Mouse (Mus musculus): ENCODE data around the gene Gtf2f2. TPM values are rescaled to one million over a fixed set of nuclear protein-coding genes. Genes with fewer than 3 reads are reported as not detected.

Gene Gtf2f2
- polyA plus RNA-seq, 1 experiment from 2014 or later: 58.2 TPM

DNA sequence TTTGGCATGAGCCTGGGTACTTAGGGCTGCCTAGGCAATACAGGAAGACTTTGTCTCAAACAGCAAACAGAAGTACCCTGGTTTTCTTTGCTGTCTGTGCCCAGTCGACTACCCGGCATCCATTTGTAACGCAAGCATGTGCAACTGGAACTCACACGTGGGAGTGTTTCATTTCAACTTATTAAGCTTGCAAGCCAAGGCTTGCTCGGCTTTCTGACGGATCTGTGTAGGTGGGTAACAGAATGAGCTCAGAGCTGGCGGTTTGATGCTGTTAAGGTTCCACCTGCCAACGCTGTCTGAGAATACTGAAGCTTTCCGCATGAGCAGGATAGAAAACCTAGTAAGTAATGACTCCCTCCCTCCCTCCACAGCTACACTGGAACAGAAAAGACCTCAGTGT is 118.5 kb downstream of the Gtf2f2 start:
- Histone ChIP-seq H3K27ac (ENCODE audit: low read depth, low read length) (no peak overlapping the region), H3K9me3 (replicated peaks; ENCODE audit: control insufficient read depth, low read length) (no peaks in the 10 kb centered on the region), H3K4me2 (ENCODE audit: low read length) (no peak overlapping the region), H3K9ac (ENCODE audit: low read length) (no peak overlapping the region), H3K4me3 (ENCODE audit: low read depth, low read length) (no peak overlapping the region), H3K27me3 (replicated peaks; ENCODE audit: control insufficient read depth, insufficient read depth, low read length) (no peaks in the 10 kb centered on the region), H3K4me1 (ENCODE audit: control insufficient read depth, insufficient read depth, low read length) (no peaks in the 10 kb centered on the region), H3K36me3 (ENCODE audit: control insufficient read depth, insufficient read depth, low read length) (peaks cover 12% of the 10 kb centered on the region)
- 88% methylated on average over 9 of the region's 9 CpGs for WGBS
- DNase-seq (ENCODE audit: low spot score) (no peak), ATAC-seq (no peak)

DNA sequence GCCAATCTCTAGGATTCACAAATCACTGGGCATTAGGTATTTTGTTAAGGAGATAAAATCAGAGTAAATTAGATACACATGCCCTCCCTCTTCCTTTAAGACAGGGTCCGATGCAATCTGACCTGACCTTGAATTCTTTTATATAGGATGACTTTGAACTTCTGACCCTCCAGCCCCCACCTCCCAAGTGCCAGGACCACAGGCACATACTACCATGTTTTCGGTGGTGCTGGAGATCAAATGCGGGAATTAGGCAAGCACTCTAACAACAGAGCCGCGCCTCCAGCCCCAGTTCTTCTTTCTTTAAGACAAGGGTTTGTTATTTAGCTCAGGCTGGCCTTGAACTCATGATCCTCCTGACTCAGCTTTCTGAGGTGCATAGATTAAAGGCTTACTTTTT is 126.8 kb downstream of the Gtf2f2 start:
- DNase-seq (ENCODE audit: low spot score): no peak
- no peak for ATAC-seq

DNA sequence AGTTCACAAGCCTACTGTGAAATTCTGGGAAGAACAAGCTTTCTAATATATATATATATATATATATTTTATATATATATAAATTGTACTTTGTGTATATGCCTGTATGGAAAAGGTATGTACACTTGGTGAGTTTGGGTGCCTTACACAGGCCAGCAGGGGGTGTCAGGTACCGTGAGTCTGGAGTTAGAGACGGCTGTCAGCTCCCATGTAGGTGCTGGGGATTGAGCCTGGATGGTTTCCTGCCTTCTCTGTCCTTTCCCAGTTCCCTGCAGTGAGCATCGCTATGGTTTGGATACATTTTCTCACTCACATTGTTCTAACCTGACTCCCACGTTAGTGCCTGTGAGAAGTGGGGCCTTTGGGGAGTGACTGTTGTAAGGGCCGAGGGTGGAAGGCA is 127.3 kb downstream of the Gtf2f2 start:
- H3K4me2 ChIP-seq (ENCODE audit: low read length): no peak overlapping the region
- 74% methylated on average over 5 of the region's 5 CpGs for WGBS
- peaks cover 6% of the 10 kb centered on the region; the same call in 1 of the 2 replicates for H3K4me1 ChIP-seq (ENCODE audit: control insufficient read depth, insufficient read depth, low read length)
- H3K27ac ChIP-seq (ENCODE audit: low read depth, low read length): no peak overlapping the region
- no peaks in the 10 kb centered on the region for H3K27me3 ChIP-seq (replicated peaks; ENCODE audit: control insufficient read depth, insufficient read depth, low read length)
- H3K9ac ChIP-seq (ENCODE audit: low read length): no peak overlapping the region
- no peaks in the 10 kb centered on the region for H3K36me3 ChIP-seq (ENCODE audit: control insufficient read depth, insufficient read depth, low read length)
- DNase-seq (ENCODE audit: low spot score) (no peak), ATAC-seq (no peak)
- no peaks in the 10 kb centered on the region for H3K9me3 ChIP-seq (replicated peaks; ENCODE audit: control insufficient read depth, low read length)
- H3K4me3 ChIP-seq (ENCODE audit: low read depth, low read length): no peak overlapping the region

More for the DNA sequence above, 126.8 kb downstream of the Gtf2f2 start:
- WGBS: 88% methylated on average over 5 of the region's 5 CpGs
- H3K4me3 ChIP-seq (ENCODE audit: low read depth, low read length): no peak overlapping the region
- no peaks in the 10 kb centered on the region for H3K27me3 ChIP-seq (replicated peaks; ENCODE audit: control insufficient read depth, insufficient read depth, low read length)
- no peak overlapping the region for H3K9ac ChIP-seq (ENCODE audit: low read length)
- H3K9me3 ChIP-seq (replicated peaks; ENCODE audit: control insufficient read depth, low read length): no peaks in the 10 kb centered on the region
- peaks cover 6% of the 10 kb centered on the region; the same call in 1 of the 2 replicates for H3K4me1 ChIP-seq (ENCODE audit: control insufficient read depth, insufficient read depth, low read length)
- H3K36me3 ChIP-seq (ENCODE audit: control insufficient read depth, insufficient read depth, low read length): no peaks in the 10 kb centered on the region
- H3K27ac ChIP-seq (ENCODE audit: low read depth, low read length): no peak overlapping the region
- H3K4me2 ChIP-seq (ENCODE audit: low read length): no peak overlapping the region

DNA sequence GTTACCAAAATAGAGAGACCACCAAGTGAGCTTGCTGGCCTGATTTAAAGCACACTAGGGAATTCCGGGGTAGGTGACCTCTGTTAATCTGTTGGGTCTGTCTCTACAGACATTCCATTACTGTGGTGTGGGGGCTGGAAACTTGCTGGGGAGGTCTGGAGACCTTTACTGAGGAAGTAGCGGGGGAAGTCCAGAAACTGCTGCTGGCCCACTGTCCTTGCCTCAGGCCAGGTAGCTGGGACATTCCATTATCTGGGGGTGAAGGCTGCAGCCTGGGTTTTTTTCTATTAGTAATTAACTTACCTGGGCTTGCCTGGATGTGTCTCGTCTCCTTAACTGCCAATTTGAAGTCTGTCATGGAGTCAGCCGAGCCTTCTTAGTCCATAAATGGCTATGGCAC is 128.8 kb downstream of the Gtf2f2 start:
- no peaks in the 10 kb centered on the region for H3K27me3 ChIP-seq (replicated peaks; ENCODE audit: control insufficient read depth, insufficient read depth, low read length)
- no peak overlapping the region for H3K9ac ChIP-seq (ENCODE audit: low read length)
- ATAC-seq (no peak), DNase-seq (ENCODE audit: low spot score) (no peak)
- H3K9me3 ChIP-seq (replicated peaks; ENCODE audit: control insufficient read depth, low read length): no peaks in the 10 kb centered on the region
- no peak overlapping the region for H3K4me2 ChIP-seq (ENCODE audit: low read length)
- peaks cover 6% of the 10 kb centered on the region; the same call in 1 of the 2 replicates for H3K4me1 ChIP-seq (ENCODE audit: control insufficient read depth, insufficient read depth, low read length)
- H3K27ac ChIP-seq (ENCODE audit: low read depth, low read length): no peak overlapping the region
- H3K36me3 ChIP-seq (ENCODE audit: control insufficient read depth, insufficient read depth, low read length): no peaks in the 10 kb centered on the region
- WGBS: 40% methylated on average over 4 of the region's 4 CpGs
- H3K4me3 ChIP-seq (ENCODE audit: low read depth, low read length): no peak overlapping the region

DNA sequence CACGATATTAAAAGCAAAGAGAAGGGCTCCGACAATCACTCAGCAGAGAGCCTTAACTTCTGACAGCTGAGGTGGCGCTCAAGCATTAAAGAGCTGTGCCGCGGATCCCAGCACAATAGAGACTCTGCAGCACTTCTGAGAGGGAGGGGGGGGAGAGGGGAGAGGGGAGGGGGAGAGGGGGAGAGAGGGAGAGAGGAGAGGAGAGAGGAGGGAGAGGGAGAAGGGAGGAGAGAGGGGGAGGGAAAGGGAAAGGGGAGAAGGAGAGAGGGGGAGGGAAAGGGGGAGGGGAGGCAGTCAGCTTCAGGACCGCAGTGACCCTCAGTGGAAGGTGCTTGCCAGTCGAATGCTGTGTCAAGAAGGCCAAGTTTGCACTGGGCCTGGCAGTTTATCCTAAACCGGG is 131.7 kb downstream of the Gtf2f2 start:
- Histone ChIP-seq H3K9ac (ENCODE audit: low read length) (no peak overlapping the region; the same call in 1 of the 2 replicates), H3K27ac (ENCODE audit: low read depth, low read length) (no peak overlapping the region), H3K36me3 (ENCODE audit: control insufficient read depth, insufficient read depth, low read length) (no peaks in the 10 kb centered on the region), H3K27me3 (replicated peaks; ENCODE audit: control insufficient read depth, insufficient read depth, low read length) (no peaks in the 10 kb centered on the region), H3K9me3 (replicated peaks; ENCODE audit: control insufficient read depth, low read length) (no peaks in the 10 kb centered on the region), H3K4me3 (ENCODE audit: low read depth, low read length) (no peak overlapping the region), H3K4me2 (ENCODE audit: low read length) (no peak overlapping the region), H3K4me1 (ENCODE audit: control insufficient read depth, insufficient read depth, low read length) (peaks cover 6% of the 10 kb centered on the region; the same call in 1 of the 2 replicates)
- WGBS: 18% methylated on average over 8 of the region's 8 CpGs
- ATAC-seq: peak; percentile 47
- peak; percentile 68 for DNase-seq (ENCODE audit: low spot score)

DNA sequence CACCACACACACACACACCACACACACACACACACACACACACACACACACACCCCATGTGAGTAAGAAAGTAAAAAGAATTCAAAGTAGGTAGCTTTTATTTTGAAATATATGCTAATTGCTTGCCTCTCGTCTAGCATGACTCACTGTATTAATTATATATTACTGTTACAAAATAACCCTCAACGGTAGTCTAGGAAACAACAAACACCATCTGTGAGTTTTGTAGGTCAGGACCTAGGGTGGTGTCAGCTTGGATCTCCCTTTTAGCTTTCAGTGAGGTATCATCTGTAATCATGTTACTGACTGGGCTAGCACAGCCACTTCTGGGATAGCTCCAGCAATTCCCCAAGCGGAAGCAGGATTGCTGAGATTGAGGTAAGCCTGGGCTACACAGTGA is 133.4 kb downstream of the Gtf2f2 start:
- no peak overlapping the region for H3K4me2 ChIP-seq (ENCODE audit: low read length)
- ATAC-seq (peak; percentile 21; the same call in 1 of the 2 replicates), DNase-seq (ENCODE audit: low spot score) (peak; percentile 35)
- H3K9me3 ChIP-seq (replicated peaks; ENCODE audit: control insufficient read depth, low read length): no peaks in the 10 kb centered on the region
- peaks cover 3% of the 10 kb centered on the region; the same call in 1 of the 2 replicates for H3K4me1 ChIP-seq (ENCODE audit: control insufficient read depth, insufficient read depth, low read length)
- 52% methylated on average over 3 of the region's 3 CpGs for WGBS
- no peaks in the 10 kb centered on the region for H3K36me3 ChIP-seq (ENCODE audit: control insufficient read depth, insufficient read depth, low read length)
- H3K27me3 ChIP-seq (replicated peaks; ENCODE audit: control insufficient read depth, insufficient read depth, low read length): no peaks in the 10 kb centered on the region
- no peak overlapping the region for H3K27ac ChIP-seq (ENCODE audit: low read depth, low read length)
- H3K4me3 ChIP-seq (ENCODE audit: low read depth, low read length): no peak overlapping the region
- no peak overlapping the region for H3K9ac ChIP-seq (ENCODE audit: low read length)

DNA sequence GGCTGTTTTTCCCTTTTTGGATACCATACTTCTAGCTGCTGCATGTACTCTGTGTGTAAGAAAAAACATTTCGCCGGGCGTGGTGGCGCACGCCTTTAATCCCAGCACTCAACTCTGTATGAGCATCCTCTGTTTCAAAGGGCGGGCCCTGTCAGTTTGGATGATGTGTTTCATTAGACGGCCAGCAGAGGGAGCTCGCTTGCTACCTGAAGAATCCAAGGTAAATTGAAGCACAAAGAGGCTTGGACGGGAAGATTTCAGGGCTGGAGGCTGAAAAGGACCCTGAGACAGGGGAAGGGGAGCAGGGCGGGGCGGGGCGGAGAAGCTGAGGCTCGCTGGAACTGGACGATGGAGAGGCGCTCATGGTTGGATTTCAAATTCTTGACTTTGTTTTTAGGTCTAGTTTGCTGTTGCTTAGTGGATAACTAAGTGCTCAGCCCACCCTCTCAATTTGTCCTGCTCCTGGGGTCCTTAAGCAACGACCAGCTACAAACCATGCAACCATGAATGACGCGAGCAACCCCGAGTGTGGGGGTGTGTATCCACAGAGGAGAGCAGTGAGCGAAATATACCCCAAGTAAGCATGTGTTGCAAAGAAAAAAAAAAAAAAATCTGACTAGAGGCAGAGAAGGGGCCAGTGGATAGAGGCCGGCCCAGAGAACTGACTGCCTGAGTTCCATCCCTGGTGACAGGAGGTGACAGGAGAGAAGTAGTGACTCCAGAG is 134.2 kb downstream of the Gtf2f2 start:
- ATAC-seq: peak; percentile 64
- Histone ChIP-seq H3K27me3 (replicated peaks; ENCODE audit: control insufficient read depth, insufficient read depth, low read length) (no peaks in the 10 kb centered on the region), H3K27ac (ENCODE audit: low read depth, low read length) (no peak overlapping the region), H3K36me3 (ENCODE audit: control insufficient read depth, insufficient read depth, low read length) (no peaks in the 10 kb centered on the region), H3K4me1 (ENCODE audit: control insufficient read depth, insufficient read depth, low read length) (no peaks in the 10 kb centered on the region), H3K9me3 (replicated peaks; ENCODE audit: control insufficient read depth, low read length) (no peaks in the 10 kb centered on the region; the same call in 1 of the 2 replicates), H3K4me3 (ENCODE audit: low read depth, low read length) (no peak overlapping the region), H3K4me2 (ENCODE audit: low read length) (peak overlapping the region; percentile 41), H3K9ac (ENCODE audit: low read length) (peak overlapping the region; percentile 32; the same call in 1 of the 2 replicates)
- 10% methylated on average over 21 of the region's 21 CpGs for WGBS
- DNase-seq (ENCODE audit: low spot score): peak; percentile 94

DNA sequence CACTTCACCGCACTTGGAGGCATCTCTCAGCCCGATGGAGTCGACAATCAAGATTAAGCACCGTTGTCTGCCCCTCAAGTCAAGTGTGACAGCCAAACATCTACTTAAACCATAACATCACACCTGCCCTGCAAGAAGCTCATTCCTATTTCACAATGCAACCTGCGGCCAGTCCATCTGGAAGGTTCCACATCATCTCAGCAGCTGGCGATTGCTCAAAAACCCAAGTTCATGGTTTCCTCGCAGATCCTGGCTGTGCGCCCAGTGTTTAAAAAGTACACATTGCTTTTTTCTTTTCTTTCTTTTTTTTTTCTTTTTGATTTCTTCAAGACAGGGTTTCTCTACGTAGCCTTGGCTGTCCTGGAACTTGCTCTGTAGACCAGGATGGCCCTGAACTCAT is 137.1 kb downstream of the Gtf2f2 start:
- ATAC-seq (no peak), DNase-seq (ENCODE audit: low spot score) (no peak)
- no peak overlapping the region for H3K9ac ChIP-seq (ENCODE audit: low read length)
- no peaks in the 10 kb centered on the region for H3K27me3 ChIP-seq (replicated peaks; ENCODE audit: control insufficient read depth, insufficient read depth, low read length)
- no peaks in the 10 kb centered on the region for H3K4me1 ChIP-seq (ENCODE audit: control insufficient read depth, insufficient read depth, low read length)
- H3K27ac ChIP-seq (ENCODE audit: low read depth, low read length): no peak overlapping the region
- WGBS: 78% methylated on average over 9 of the region's 9 CpGs
- no peak overlapping the region for H3K4me2 ChIP-seq (ENCODE audit: low read length)
- H3K36me3 ChIP-seq (ENCODE audit: control insufficient read depth, insufficient read depth, low read length): no peaks in the 10 kb centered on the region
- H3K9me3 ChIP-seq (replicated peaks; ENCODE audit: control insufficient read depth, low read length): no peaks in the 10 kb centered on the region; the same call in 1 of the 2 replicates
- no peak overlapping the region for H3K4me3 ChIP-seq (ENCODE audit: low read depth, low read length)

DNA sequence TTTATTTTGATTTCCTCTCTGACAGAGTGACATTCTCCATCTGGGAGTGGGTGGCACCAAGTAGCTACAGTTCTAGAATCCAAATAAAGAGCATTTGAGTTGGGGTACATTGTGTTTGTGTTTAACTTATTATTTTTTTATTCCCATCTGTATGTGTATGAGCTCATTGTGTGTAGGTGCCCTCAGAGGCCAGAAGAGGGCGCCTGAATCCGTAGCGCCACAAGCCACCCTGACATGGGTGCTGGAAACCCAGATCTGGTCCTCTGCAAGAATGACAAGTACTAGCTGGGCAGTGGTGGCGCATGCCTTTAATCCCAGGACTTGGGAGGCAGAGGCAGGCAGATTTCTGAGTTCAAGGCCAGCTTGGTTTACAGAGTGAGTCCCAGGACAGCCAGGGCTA is 138.9 kb downstream of the Gtf2f2 start:
- no peak for ATAC-seq
- no peak overlapping the region for H3K27ac ChIP-seq (ENCODE audit: low read depth, low read length)
- no peak overlapping the region for H3K4me3 ChIP-seq (ENCODE audit: low read depth, low read length)
- H3K9ac ChIP-seq (ENCODE audit: low read length): no peak overlapping the region
- no peak for DNase-seq (ENCODE audit: low spot score)
- no peaks in the 10 kb centered on the region for H3K27me3 ChIP-seq (replicated peaks; ENCODE audit: control insufficient read depth, insufficient read depth, low read length)
- H3K36me3 ChIP-seq (ENCODE audit: control insufficient read depth, insufficient read depth, low read length): no peaks in the 10 kb centered on the region
- 92% methylated on average over 4 of the region's 4 CpGs for WGBS
- H3K9me3 ChIP-seq (replicated peaks; ENCODE audit: control insufficient read depth, low read length): no peaks in the 10 kb centered on the region; the same call in 1 of the 2 replicates
- no peaks in the 10 kb centered on the region for H3K4me1 ChIP-seq (ENCODE audit: control insufficient read depth, insufficient read depth, low read length)
- no peak overlapping the region for H3K4me2 ChIP-seq (ENCODE audit: low read length)
